Mouse (Mus musculus) small intestine, adult 2 months (tissue): ENCODE measurements around the gene Ablim1.

Experiments used
- CTCF ChIP-seq: fragments of 200-500 bp; IDR thresholded peaks from 2 replicates; pipeline ENCODE4 v1.5.1; 2012; ENCODE audit warnings: low read depth, mild to moderate bottlenecking, control low read depth, inconsistent platforms, low read length, moderate library complexity, mixed read lengths; ENCODE audit not compliant: insufficient replicate concordance, insufficient read length; ENCODE audit errors: extremely low read depth
- POLR2A ChIP-seq: fragments of 200-500 bp; IDR thresholded peaks from 2 replicates; pipeline ENCODE4 v1.6.1; 2012; ENCODE audit warnings: low read depth, mild to moderate bottlenecking, control low read depth, inconsistent platforms, low read length, moderate library complexity

DNA sequence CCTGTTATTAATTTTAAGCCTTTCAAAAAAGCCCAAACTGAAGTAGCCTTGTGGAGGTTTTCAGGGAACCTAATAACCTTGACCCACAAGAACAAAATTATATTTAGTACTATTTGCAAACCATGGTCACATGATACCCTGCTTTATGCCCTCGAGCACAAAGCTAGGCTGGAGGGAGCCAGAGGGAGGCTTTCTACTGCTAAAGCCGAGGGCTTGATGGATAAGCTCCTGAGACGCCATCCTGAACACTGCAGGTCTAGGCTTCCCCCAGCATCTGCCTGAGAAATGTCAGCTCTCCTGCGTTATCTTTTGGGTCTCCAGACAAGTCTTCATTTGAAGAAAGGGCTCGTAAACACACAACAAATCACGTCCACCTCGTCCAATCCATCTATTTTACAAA, 70.4 kb downstream of the Ablim1 start:
- no peak for TF ChIP-seq CTCF
- TF ChIP-seq POLR2A: no peak
